Mouse (Mus musculus): ENCODE results near the gene Fbxo36. TPM values are rescaled to one million over a fixed set of nuclear protein-coding genes. Genes with fewer than 3 reads are reported as not detected.
A peak's percentile ranks its signal among the peaks of the same experiment; 100 is the strongest.

Fbxo36 gene
- polyA plus RNA-seq, 1 experiment from 2014 or later, result 3.8 TPM

GRCm38 (mm10) chr1:84838621-84839151, 955 bp upstream of the Fbxo36 start:
- H3K9me3 ChIP-seq (ENCODE audit: control insufficient read depth, low read length), result no peaks in the 10 kb centered on the region
- H3K4me2 ChIP-seq (ENCODE audit: low read depth, low read length), result peak overlapping the region; percentile 74
- no peaks in the 10 kb centered on the region for H3K36me3 ChIP-seq (ENCODE audit: control insufficient read depth, insufficient read depth, low read length)
- peak overlapping the region; percentile 87 for H3K4me3 ChIP-seq (ENCODE audit: low read depth, low read length)
- peak overlapping the region; percentile 94 for H3K9ac ChIP-seq (replicated peaks; ENCODE audit: low read depth, low read length)
- H3K27me3 ChIP-seq (ENCODE audit: control insufficient read depth, insufficient read depth, low read length), result no peaks in the 10 kb centered on the region
- peak overlapping the region; percentile 95 for H3K27ac ChIP-seq (ENCODE audit: low read depth, low read length)
- H3K4me1 ChIP-seq (ENCODE audit: control insufficient read depth, insufficient read depth, low read length), result peaks cover 6% of the 10 kb centered on the region
- WGBS, result 2% methylated on average over 39 of the region's 44 CpGs
- peak; percentile 74 for ATAC-seq (ENCODE audit: low read depth)

- H3K9ac ChIP-seq (replicated peaks; ENCODE audit: low read depth, low read length), result peak within 1 kb of the TSS; percentile 94
- 0% methylated on average over 39 of the region's 39 CpGs for WGBS
- H3K36me3 ChIP-seq (ENCODE audit: control insufficient read depth, insufficient read depth, low read length), result no peaks in the 10 kb centered on the region
- peak within 1 kb of the TSS; percentile 74 for H3K4me2 ChIP-seq (ENCODE audit: low read depth, low read length)
- peak within 1 kb of the TSS; percentile 87 for H3K4me3 ChIP-seq (ENCODE audit: low read depth, low read length)
- H3K9me3 ChIP-seq (ENCODE audit: control insufficient read depth, low read length), result no peaks in the 10 kb centered on the region
- no peaks in the 10 kb centered on the region for H3K27me3 ChIP-seq (ENCODE audit: control insufficient read depth, insufficient read depth, low read length)
- H3K27ac ChIP-seq (ENCODE audit: low read depth, low read length), result peak within 1 kb of the TSS; percentile 95
- no peak; the same call in 1 of the 2 replicates for ATAC-seq (ENCODE audit: low read depth)
- H3K4me1 ChIP-seq (ENCODE audit: control insufficient read depth, insufficient read depth, low read length), result peaks cover 6% of the 10 kb centered on the region
These were observed 500 bp downstream of the Fbxo36 start, which contains the start of gene Trip12 for GRCm38 (mm10) chr1:84840018-84840664. Gene Trip12, minus strand, starts transcription at chr1:84840516.

GRCm38 (mm10) chr1:84841061-84841460, 1.4 kb downstream of the Fbxo36 start:
- Histone ChIP-seq H3K4me1 (ENCODE audit: control insufficient read depth, insufficient read depth, low read length) (peaks cover 6% of the 10 kb centered on the region), H3K36me3 (ENCODE audit: control insufficient read depth, insufficient read depth, low read length) (no peaks in the 10 kb centered on the region), H3K27me3 (ENCODE audit: control insufficient read depth, insufficient read depth, low read length) (no peaks in the 10 kb centered on the region), H3K9ac (replicated peaks; ENCODE audit: low read depth, low read length) (peak overlapping the region; percentile 94; the same call in 1 of the 2 replicates), H3K9me3 (ENCODE audit: control insufficient read depth, low read length) (no peaks in the 10 kb centered on the region), H3K4me3 (ENCODE audit: low read depth, low read length) (peak overlapping the region; percentile 87), H3K4me2 (ENCODE audit: low read depth, low read length) (peak overlapping the region; percentile 70), H3K27ac (ENCODE audit: low read depth, low read length) (no peak overlapping the region; the same call in 1 of the 2 replicates)
- 69% methylated on average over 3 of the region's 3 CpGs for WGBS
- no peak for ATAC-seq (ENCODE audit: low read depth)

GRCm38 (mm10) chr1:84843366-84843765, 3.7 kb downstream of the Fbxo36 start:
- Histone ChIP-seq H3K4me3 (ENCODE audit: low read depth, low read length) (no peak overlapping the region), H3K36me3 (ENCODE audit: control insufficient read depth, insufficient read depth, low read length) (no peaks in the 10 kb centered on the region), H3K4me2 (ENCODE audit: low read depth, low read length) (no peak overlapping the region), H3K27me3 (ENCODE audit: control insufficient read depth, insufficient read depth, low read length) (no peaks in the 10 kb centered on the region), H3K9me3 (ENCODE audit: control insufficient read depth, low read length) (no peaks in the 10 kb centered on the region), H3K4me1 (ENCODE audit: control insufficient read depth, insufficient read depth, low read length) (no peaks in the 10 kb centered on the region; the same call in 1 of the 2 replicates), H3K9ac (replicated peaks; ENCODE audit: low read depth, low read length) (no peak overlapping the region), H3K27ac (ENCODE audit: low read depth, low read length) (no peak overlapping the region)
- ATAC-seq (ENCODE audit: low read depth), result no peak
- WGBS, result 95% methylated on average over 2 of the region's 2 CpGs

- no peaks in the 10 kb centered on the region for H3K27me3 ChIP-seq (ENCODE audit: control insufficient read depth, insufficient read depth, low read length)
- no peaks in the 10 kb centered on the region for H3K4me1 ChIP-seq (ENCODE audit: control insufficient read depth, insufficient read depth, low read length)
- H3K36me3 ChIP-seq (ENCODE audit: control insufficient read depth, insufficient read depth, low read length), result no peaks in the 10 kb centered on the region
- H3K4me3 ChIP-seq (ENCODE audit: low read depth, low read length), result no peak overlapping the region
- WGBS, result 89% methylated on average over 7 of the region's 7 CpGs
- ATAC-seq (ENCODE audit: low read depth), result no peak
- H3K4me2 ChIP-seq (ENCODE audit: low read depth, low read length), result no peak overlapping the region
- H3K9ac ChIP-seq (replicated peaks; ENCODE audit: low read depth, low read length), result no peak overlapping the region
- H3K9me3 ChIP-seq (ENCODE audit: control insufficient read depth, low read length), result no peaks in the 10 kb centered on the region
- H3K27ac ChIP-seq (ENCODE audit: low read depth, low read length), result no peak overlapping the region
These were observed 8.1 kb downstream of the Fbxo36 start for GRCm38 (mm10) chr1:84847698-84848097.

- no peaks in the 10 kb centered on the region for H3K27me3 ChIP-seq (ENCODE audit: control insufficient read depth, insufficient read depth, low read length)
- H3K4me2 ChIP-seq (ENCODE audit: low read depth, low read length), result no peak overlapping the region
- H3K4me3 ChIP-seq (ENCODE audit: low read depth, low read length), result no peak overlapping the region
- H3K4me1 ChIP-seq (ENCODE audit: control insufficient read depth, insufficient read depth, low read length), result no peaks in the 10 kb centered on the region
- H3K36me3 ChIP-seq (ENCODE audit: control insufficient read depth, insufficient read depth, low read length), result no peaks in the 10 kb centered on the region
- H3K9ac ChIP-seq (replicated peaks; ENCODE audit: low read depth, low read length), result no peak overlapping the region
- ATAC-seq (ENCODE audit: low read depth), result no peak
- no peaks in the 10 kb centered on the region for H3K9me3 ChIP-seq (ENCODE audit: control insufficient read depth, low read length)
- no peak overlapping the region for H3K27ac ChIP-seq (ENCODE audit: low read depth, low read length)
- WGBS, result 96% methylated on average over 3 of the region's 3 CpGs
These were observed 8.7 kb downstream of the Fbxo36 start for GRCm38 (mm10) chr1:84848335-84848734.

GRCm38 (mm10) chr1:84848801-84849455, 9.3 kb downstream of the Fbxo36 start:
- no peaks in the 10 kb centered on the region for H3K27me3 ChIP-seq (ENCODE audit: control insufficient read depth, insufficient read depth, low read length)
- ATAC-seq (ENCODE audit: low read depth), result no peak
- no peaks in the 10 kb centered on the region for H3K4me1 ChIP-seq (ENCODE audit: control insufficient read depth, insufficient read depth, low read length)
- no peak overlapping the region for H3K27ac ChIP-seq (ENCODE audit: low read depth, low read length)
- H3K9ac ChIP-seq (replicated peaks; ENCODE audit: low read depth, low read length), result no peak overlapping the region
- no peaks in the 10 kb centered on the region for H3K9me3 ChIP-seq (ENCODE audit: control insufficient read depth, low read length)
- H3K36me3 ChIP-seq (ENCODE audit: control insufficient read depth, insufficient read depth, low read length), result no peaks in the 10 kb centered on the region
- H3K4me3 ChIP-seq (ENCODE audit: low read depth, low read length), result no peak overlapping the region
- 98% methylated on average over 6 of the region's 6 CpGs for WGBS
- H3K4me2 ChIP-seq (ENCODE audit: low read depth, low read length), result no peak overlapping the region

- no peaks in the 10 kb centered on the region for H3K27me3 ChIP-seq (ENCODE audit: control insufficient read depth, insufficient read depth, low read length)
- H3K27ac ChIP-seq (ENCODE audit: low read depth, low read length), result no peak overlapping the region
- no peak overlapping the region for H3K4me2 ChIP-seq (ENCODE audit: low read depth, low read length)
- no peaks in the 10 kb centered on the region for H3K36me3 ChIP-seq (ENCODE audit: control insufficient read depth, insufficient read depth, low read length)
- WGBS, result 97% methylated on average over 7 of the region's 7 CpGs
- H3K9ac ChIP-seq (replicated peaks; ENCODE audit: low read depth, low read length), result no peak overlapping the region
- no peak for ATAC-seq (ENCODE audit: low read depth)
- H3K4me1 ChIP-seq (ENCODE audit: control insufficient read depth, insufficient read depth, low read length), result no peaks in the 10 kb centered on the region
- H3K9me3 ChIP-seq (ENCODE audit: control insufficient read depth, low read length), result no peaks in the 10 kb centered on the region
- no peak overlapping the region for H3K4me3 ChIP-seq (ENCODE audit: low read depth, low read length)
These were observed 10.2 kb downstream of the Fbxo36 start for GRCm38 (mm10) chr1:84849804-84850203.

- Histone ChIP-seq H3K9me3 (ENCODE audit: control insufficient read depth, low read length) (no peaks in the 10 kb centered on the region), H3K9ac (replicated peaks; ENCODE audit: low read depth, low read length) (no peak overlapping the region), H3K27ac (ENCODE audit: low read depth, low read length) (no peak overlapping the region), H3K27me3 (ENCODE audit: control insufficient read depth, insufficient read depth, low read length) (no peaks in the 10 kb centered on the region), H3K36me3 (ENCODE audit: control insufficient read depth, insufficient read depth, low read length) (no peaks in the 10 kb centered on the region), H3K4me1 (ENCODE audit: control insufficient read depth, insufficient read depth, low read length) (no peaks in the 10 kb centered on the region), H3K4me2 (ENCODE audit: low read depth, low read length) (no peak overlapping the region), H3K4me3 (ENCODE audit: low read depth, low read length) (no peak overlapping the region)
- ATAC-seq (ENCODE audit: low read depth), result no peak
- 95% methylated on average over 7 of the region's 7 CpGs for WGBS
These were observed 10.8 kb downstream of the Fbxo36 start for GRCm38 (mm10) chr1:84850471-84850870.
